Mouse (Mus musculus) 3134 (cell line): ENCODE results near the gene 1700025B11Rik.
"Not testable (repeated sequence)": the region's sequence is repeated elsewhere in the genome, so short reads cannot be mapped to it uniquely, and the experiment has no call there.

Experiments
- DNase-seq: peaks from one replicate; pipeline ENCODE4 v3.0.0-alpha.2; 2011; ENCODE audit warnings: low spot score; ENCODE audit not compliant: insufficient read length; ENCODE audit errors: extremely low read depth

The 1700025B11Rik gene

DNA sequence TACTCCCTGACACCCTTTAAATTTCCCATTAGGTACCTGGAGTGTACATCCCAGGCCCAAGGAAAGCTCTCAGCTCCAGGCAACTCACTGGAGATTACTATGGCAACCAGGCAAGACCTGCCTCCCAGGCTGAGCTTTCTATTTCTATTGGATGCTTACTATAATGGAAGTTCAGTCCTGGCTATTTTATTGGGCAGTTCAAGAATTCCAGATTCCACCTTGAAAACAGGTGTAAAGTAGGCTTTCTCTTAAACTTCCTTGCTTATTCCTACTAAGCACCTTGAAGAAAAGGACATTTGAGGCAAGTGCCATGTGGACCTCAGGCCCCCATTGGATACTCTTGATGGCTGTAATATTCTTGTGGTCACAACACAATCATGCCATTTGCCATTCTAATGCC, at the start of gene 1700025B11Rik:
Gene 1700025B11Rik (minus strand): TSS at position 101 of the 400 bp plus-strand sequence.
- no peak for DNase-seq

DNA sequence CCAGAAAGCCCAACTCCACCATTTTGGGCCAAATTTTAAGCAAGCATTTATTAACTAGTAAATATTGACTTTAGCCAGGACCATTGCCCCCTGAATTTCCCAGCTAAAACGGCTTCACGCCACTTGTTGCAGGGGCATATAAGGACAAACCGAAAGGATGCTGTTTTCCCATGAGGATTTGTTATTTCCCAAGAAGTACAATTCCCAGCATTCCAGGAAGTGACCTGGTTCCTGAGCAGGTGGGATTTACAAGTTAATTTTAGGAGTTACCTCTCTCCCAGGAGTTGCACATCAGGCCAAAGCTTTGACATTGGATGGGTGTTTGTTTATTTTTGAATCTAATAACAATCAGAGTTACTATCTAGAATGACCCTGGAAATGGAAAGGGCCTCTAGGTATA, 44.4 kb upstream of the 1700025B11Rik start:
- no peak for DNase-seq

DNA sequence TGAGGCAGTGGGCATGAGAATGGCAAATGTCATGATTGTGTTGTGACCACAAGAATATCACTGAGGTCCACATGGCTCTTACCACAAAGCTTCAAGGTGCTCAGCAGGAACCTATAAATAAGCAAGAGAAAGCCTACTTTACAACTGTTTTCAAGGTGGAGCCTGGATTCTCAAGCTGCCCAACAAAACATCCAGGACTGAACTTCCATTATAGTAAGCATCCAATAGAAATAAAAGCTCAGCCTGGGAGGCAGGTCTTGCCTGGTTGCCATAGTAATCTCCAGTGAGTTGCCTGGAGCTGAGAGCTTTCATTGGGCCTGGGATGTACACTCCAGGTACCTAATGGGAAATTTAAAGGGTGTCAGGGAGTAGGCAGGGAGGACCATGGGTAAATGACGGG, 37.3 kb upstream of the 1700025B11Rik start, which contains the start of gene Gm36245:
Gene Gm36245 (plus strand): TSS at position 301 of the 400 bp plus-strand sequence.
- DNase-seq, result no peak

DNA sequence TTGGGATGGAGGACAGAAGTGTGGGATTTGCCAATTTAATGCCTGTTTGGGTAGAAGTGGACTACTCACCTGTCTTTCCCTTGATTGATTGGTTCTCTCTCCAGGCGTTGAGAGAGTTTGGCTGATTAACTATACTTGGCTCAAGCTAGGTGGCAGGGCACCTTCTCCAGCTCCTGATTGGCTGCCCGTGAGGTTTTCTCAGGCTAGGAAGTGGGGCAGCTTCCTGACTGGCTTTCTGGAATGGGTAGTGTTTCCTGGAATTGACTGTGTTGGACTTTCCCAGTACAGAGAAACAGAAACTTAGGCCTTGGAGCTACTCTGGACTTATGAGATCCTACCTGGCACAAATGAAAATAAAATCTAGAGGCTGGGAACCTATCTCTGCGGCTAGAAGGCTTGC, 36.7 kb upstream of the 1700025B11Rik start:
- no peak for DNase-seq

DNA sequence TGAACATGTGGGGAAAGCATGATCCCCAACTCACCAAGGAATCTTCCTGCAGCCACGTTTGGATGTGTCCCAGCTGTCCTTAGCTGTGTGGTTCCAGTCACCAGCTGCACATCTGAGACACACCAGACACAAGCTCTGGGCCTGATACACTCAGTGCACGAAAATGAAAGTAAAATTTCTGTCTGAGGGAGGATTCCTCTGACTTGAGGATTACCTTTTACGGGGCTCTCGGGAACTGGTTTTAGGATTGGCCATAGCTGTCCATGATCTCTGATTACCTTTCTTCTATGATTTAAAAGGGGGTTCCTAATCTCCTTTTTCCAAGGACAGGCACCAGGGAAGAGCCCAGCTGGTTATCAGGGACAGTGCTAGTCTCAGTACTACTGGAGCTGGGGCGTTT, 34.3 kb upstream of the 1700025B11Rik start, which contains the start of gene Apol10b:
Gene Apol10b (minus strand): TSS at position 165 of the 400 bp plus-strand sequence.
- no peak for DNase-seq

DNA sequence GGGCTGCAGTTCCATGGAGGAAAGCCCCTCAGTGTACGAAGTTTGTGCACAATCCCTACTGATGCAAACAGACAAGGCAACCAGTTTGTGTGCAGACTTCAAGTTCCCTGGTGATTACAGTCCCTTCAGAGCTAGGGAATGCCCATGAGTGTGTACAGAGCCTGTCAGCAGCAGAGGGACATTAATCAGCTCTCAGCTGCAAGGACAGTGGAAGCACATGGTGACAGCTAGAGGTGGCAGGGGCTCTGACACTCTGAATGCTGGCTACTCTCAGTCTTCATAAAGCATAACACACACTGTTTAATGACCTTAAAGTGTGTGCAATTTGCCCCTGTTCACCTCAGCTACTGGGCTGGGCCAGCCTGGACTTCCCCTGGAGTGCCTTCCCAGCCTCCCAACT, 31.9 kb upstream of the 1700025B11Rik start:
- no peak for DNase-seq

DNA sequence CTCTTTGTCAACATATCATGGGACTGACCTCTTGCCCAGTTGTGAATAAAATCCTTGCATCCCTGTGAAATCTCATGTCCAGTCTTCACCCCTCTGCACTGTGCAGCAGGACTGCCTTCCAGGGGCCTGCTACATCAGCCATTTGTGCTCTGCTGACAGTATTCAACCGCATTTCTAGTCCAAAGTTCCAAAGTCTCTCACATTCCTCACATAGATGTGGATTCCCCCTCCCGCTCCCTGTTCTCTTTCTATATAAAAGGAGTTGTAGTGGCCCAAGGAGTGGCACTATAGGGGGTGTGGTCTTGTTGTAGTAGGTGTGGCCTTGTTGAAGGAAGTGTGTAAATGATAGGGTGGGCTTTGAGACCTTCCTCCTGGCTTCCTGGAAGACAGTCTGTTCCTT, 29.2 kb upstream of the 1700025B11Rik start:
- no peak for DNase-seq

DNA sequence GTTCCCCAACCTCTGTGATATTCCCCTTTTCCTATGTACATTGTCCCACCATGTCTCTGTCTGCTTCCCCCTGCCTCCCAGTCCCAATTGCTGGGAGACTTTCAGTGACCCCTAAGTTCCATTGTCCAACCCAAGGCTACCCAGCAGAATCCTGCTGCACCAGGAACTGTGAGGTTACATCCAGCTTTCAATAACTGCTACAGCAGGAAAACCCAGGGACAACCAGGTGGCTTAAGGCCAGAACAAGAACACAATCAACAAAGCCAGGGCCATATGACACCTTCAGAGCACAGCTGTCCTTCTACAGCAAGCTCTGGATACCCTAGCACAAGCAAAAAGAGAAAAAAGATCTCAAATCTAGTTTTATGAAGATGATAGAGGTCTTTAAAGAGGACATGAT, 27.3 kb upstream of the 1700025B11Rik start:
- DNase-seq, result no peak

DNA sequence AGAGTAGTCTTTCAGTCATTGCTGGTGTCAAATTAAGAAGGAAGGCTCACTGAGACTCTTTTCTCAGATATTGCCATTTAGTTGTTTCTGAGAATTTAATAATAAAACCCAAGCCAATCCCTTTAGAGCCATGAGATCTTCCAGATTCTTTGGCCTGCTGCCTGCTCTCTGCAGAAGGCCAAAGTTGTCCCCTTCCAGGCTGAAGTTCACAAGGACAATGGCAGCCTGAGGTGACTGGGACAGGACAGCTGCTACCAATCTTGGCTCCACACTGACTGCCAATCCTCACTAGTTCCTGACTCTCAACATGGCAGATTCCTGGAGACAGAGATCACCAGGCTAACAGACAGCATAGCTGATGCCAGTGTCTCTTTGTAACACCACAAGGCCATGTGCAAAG, 25.3 kb upstream of the 1700025B11Rik start:
- DNase-seq, result no peak

DNA sequence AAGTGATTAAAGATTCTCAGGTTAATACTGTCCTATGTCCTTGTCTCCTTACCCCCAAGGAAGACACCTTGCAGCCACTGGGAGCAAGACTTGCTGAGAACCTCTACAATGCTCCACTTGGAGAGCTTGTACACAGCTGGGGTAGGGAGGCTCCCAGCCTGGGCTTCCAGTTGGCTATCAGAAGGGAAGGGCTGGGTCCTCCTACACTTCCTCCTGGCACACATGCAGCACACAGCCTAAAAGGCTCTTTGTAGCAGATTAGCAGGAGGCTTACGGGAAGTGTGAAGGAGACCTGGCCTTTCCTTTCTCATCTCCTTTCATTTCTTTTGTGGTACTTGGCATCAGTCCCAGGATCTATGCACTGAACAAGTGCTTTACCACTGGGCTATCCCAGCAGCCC, 20.0 kb upstream of the 1700025B11Rik start:
- no peak for DNase-seq

DNA sequence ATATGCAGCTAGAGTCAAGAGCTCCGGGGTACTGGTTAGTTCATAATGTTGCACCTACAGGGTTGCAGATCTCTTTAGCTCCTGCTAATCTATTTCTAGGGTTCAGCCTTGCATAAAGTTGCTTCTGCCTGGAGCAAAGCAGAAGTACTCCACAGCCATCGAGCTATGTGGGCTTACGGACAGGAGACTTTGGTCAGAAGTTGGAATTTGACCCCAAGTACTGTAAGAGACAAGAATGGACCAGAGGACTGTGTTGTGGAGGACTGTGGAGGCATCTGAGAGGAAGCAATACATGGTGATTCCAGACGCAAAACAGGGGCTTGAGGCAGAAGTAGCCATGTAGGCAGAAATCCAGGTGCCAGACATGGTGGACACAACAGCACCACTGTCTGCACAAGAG, 17.6 kb upstream of the 1700025B11Rik start:
- no peak for DNase-seq

DNA sequence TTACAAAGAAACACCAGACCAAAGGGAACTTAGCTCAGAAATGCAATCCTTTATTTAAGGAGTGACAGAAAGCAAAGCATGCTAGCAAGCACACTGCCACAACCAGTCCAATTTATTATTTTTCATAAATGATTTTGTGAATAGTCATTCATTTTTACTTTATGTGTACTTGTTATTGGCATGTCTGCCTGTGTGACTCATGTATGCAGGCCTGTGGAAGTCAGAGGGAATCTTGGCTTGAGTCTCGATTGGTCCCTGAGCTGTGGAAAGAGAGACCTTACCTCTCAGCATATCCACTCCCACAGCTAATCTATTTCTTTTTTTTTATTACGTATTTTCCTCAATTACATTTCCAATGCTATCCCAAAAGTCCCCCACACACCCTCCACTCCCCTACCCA, 17.1 kb upstream of the 1700025B11Rik start:
- DNase-seq, result no peak

DNA sequence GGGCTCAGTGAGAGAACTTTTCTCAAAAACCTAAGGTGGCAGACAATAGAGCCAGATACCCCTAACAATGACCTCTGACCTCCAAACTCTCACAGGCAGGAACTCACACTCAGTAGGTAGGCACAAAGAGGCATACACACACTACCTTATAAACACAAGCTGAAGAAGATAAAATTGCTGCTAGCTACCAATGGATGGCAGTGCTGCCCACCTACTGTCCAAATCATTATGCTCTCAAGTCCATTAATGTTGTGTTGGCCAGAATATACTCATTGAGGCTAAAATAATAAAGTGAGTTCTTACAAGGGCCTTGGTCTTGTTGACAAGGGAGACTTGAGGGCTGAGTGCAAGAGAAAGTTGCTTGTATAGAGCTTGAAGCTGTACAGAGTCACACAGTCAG, 1.5 kb upstream of the 1700025B11Rik start:
- DNase-seq, result no peak

DNA sequence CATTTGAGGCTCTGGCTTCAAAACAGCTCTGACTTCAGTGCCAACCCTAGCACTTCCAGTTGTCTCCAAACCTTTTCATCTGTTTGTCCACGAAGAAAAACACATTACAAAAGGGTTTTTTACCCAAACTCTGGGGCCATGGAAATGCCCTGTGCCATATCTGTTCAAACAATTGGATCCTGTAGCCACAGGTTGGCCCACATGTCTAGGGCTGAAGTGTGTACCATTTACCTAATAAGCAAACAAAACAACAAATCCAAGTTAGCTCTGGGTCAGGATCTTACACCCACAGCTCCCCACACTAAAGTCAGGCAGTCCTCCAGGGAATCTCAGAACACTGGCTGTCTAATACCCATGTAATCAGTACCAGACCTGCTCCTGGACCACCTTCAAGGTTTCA, 22.5 kb downstream of the 1700025B11Rik start:
- not testable (repeated sequence) for DNase-seq

DNA sequence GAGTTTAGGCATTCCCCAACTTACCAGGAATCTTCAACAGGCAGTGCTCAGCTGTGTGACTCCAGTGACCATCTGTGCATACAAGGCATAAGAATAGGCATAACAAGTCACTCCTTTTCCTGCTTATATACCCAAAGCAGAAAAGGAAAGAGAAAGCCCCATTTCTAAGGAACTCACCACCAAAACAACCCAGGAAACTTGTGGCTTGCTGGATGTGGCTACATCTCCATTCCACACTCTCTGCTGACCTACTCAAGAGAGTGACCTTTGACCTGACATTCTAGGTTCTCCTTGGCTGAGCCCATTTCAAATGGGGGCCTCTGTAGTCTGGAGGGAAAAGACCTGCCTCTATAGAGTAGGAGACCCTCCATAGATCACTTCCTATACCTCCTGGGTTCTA, 28.5 kb downstream of the 1700025B11Rik start, which contains the start of gene Apol7c:
Gene Apol7c (minus strand): TSS at position 101 of the 400 bp plus-strand sequence.
- no peak for DNase-seq

DNA sequence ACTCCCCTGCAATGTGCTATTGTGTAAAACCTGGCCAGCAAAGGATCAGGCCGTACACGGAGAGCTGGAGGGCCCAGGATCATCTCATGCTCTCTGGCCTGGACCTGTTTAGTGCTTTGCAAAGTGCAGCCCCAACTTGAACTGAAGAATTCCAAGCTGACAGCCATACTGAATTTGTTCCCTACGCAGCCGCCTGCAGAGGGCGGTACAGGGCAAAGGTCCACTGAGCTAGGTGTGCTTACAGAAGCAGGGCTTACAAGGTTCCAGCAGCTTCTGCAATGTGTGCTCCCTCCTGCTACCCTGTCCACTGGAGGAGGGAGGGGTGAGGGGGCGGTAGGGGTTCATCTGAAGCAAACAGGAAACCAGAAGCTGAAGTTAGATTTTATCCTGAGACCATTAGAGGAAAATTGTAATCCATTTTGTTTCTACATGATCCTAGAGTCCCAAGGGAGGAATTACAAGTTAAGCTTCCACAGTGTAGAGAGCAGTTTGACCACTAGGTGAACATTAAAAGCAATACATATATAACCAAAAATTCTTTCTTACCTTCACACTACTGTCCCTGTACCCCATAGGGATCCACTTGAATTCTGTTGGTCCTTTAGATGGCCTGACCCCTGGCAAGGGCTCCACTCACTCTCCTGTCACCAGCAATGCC, 38.4 kb downstream of the 1700025B11Rik start:
- DNase-seq, result not testable (repeated sequence)

DNA sequence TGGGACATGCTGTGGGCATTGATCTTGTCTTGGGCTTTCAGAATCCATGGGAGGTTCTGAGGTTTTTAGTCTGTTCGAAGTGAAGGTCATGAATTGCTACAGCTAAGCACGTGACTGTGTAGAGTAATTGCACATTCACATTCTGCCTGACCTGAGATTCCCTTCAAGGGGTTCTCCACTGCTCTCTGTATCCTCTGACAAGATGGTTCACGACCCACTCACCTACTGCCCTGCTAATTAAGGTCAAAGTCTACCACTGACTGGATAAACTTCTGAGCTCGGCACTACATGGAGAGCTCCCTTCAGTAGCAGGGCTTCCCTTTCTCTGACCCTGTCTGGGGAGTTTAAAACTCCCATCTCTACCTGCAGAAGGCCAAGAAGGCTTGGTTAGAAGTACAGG, 41.1 kb downstream of the 1700025B11Rik start:
- not testable (repeated sequence) for DNase-seq
